Mouse (Mus musculus): ENCODE measurements around the gene Astn2.

DNA sequence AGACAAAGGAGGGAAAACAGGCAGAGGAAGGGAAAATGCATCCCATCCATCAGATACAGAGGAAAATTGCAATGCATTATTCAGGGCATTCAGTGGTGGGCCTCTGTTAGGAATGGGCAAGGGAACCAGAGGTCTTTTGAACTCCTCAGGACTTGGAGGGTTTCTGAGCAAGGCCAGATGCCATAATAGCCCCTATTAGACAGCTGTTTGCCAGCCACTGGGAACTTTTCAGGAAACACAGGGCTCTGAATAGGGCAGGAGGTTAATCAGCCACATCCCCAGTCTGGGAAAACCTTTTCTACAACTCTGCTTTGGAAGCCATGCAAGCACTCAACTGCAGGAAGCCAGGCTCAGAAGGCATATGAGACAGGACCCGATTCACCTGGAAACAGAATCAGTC lies 38.9 kb downstream of the Astn2 start:
- no peak for TF ChIP-seq ZNF384 (IDR thresholded peaks at IDR 0.05; ENCODE audit: low read depth, low read length)
- no peak for TF ChIP-seq CTCF (IDR thresholded peaks at IDR 0.05 in 2 of 3, conservative IDR thresholded peaks at IDR 0.05 in 1 of 3; ENCODE audit: control insufficient read depth in 1 of 3, insufficient read depth in 1 of 3, low read depth in 2 of 3, low read length in 3 of 3, poor library complexity in 1 of 3, severe bottlenecking in 1 of 3)
- TF ChIP-seq ELF1 (IDR thresholded peaks at IDR 0.05; ENCODE audit: low read depth, low read length), result no peak
- TF ChIP-seq POLR2AphosphoS5 (IDR thresholded peaks at IDR 0.05; ENCODE audit: borderline replicate concordance, low read depth, low read length), result no peak
- TF ChIP-seq POLR2A (IDR thresholded peaks at IDR 0.05; ENCODE audit: control insufficient read depth in 1 of 2, insufficient read depth in 1 of 2, low read depth in 1 of 2, low read length in 2 of 2, poor library complexity in 1 of 2), result no peak

Measured in MEL (cell line).